Mouse (Mus musculus) lung, adult 18-20 months (tissue): Measurements from ENCODE around the gene Mrps17.

Source experiments
- DNase-seq, 2 experiments: peaks; one replicate each; pipeline ENCODE4 v3.0.0; 2022; ENCODE audit warnings: mixed read lengths in 2 of 2

Gene Mrps17

GRCm38 (mm10) chr5:129742903-129743488 lies 27.7 kb downstream of the Mrps17 start:
- DNase-seq, result no peak

GRCm38 (mm10) chr5:129744050-129744449 lies 28.8 kb downstream of the Mrps17 start:
- DNase-seq, result no peak

- no peak for DNase-seq
Measured at GRCm38 (mm10) chr5:129756886-129757285, 41.6 kb downstream of the Mrps17 start.

- DNase-seq, result no peak
Measured at GRCm38 (mm10) chr5:129759929-129760480, 44.7 kb downstream of the Mrps17 start.

GRCm38 (mm10) chr5:129761865-129762540 lies 46.7 kb downstream of the Mrps17 start:
- no peak for DNase-seq

GRCm38 (mm10) chr5:129770443-129771355 lies 55.4 kb downstream of the Mrps17 start:
- no peak for DNase-seq
